Mouse (Mus musculus): ENCODE measurements around the gene Thrsp. TPM values are rescaled to one million over a fixed set of nuclear protein-coding genes. Genes with fewer than 3 reads are reported as not detected.
A peak's percentile ranks its signal among the peaks of the same experiment; 100 is the strongest.
"Not testable (repeated sequence)": the region's sequence is repeated elsewhere in the genome, so short reads cannot be mapped to it uniquely, and the experiment has no call there.

Gene Thrsp
- total RNA-seq, 1 experiment = 0.89 TPM

- TF ChIP-seq CHD2 (IDR thresholded peaks at IDR 0.05; ENCODE audit: low read depth, low read length) (no peak), ZC3H11A (IDR thresholded peaks at IDR 0.05; ENCODE audit: borderline replicate concordance, low read depth, low read length) (no peak), HCFC1 (IDR thresholded peaks at IDR 0.05; ENCODE audit: borderline replicate concordance, insufficient read depth, low read length) (no peak), MAFK (IDR thresholded peaks at IDR 0.05; ENCODE audit: insufficient read depth, low read depth, low read length) (no peak), ZNF384 (IDR thresholded peaks at IDR 0.05; ENCODE audit: low read depth, low read length) (no peak)
- Histone ChIP-seq H3K27ac (ENCODE audit: insufficient read depth, low read depth, low read length, poor library complexity, severe bottlenecking) (no peak overlapping the region), H3K36me3 (ENCODE audit: control insufficient read depth, insufficient read depth, low read length, poor library complexity, severe bottlenecking) (no peaks in the 10 kb centered on the region), H3K4me1 (ENCODE audit: control insufficient read depth in 2 of 2, insufficient read depth in 2 of 2, low read length in 2 of 2, poor library complexity in 1 of 2) (no peaks in the 10 kb centered on the region), H3K4me3 (ENCODE audit: insufficient read depth in 1 of 2, low read depth in 1 of 2, low read length in 2 of 2, poor library complexity in 1 of 2, severe bottlenecking in 1 of 2) (no peak overlapping the region), H3K9ac (ENCODE audit: insufficient read depth, low read depth, low read length, poor library complexity, severe bottlenecking) (no peak overlapping the region), H3K9me3 (ENCODE audit: control insufficient read depth, insufficient read depth, low read depth, low read length) (no peaks in the 10 kb centered on the region)
- DNase-seq (ENCODE audit: low read depth, low spot score) = no peak
- in situ Hi-C loops (cut with MboI; ENCODE audit: low sequenced_read_pairs in 2 of 2, unreplicated experiment in 2 of 2) = no loop called here
Observed at GRCm38 (mm10) chr7:97434517-97434916, 17.0 kb upstream of the Thrsp start.

- in situ Hi-C loops (cut with MboI; ENCODE audit: low sequenced_read_pairs in 2 of 2, unreplicated experiment in 2 of 2); DNase-seq (ENCODE audit: low read depth, low spot score); H3K4me1 ChIP-seq (ENCODE audit: control insufficient read depth in 2 of 2, insufficient read depth in 2 of 2, low read length in 2 of 2, poor library complexity in 1 of 2); H3K27ac ChIP-seq (ENCODE audit: insufficient read depth, low read depth, low read length, poor library complexity, severe bottlenecking); H3K9ac ChIP-seq (ENCODE audit: insufficient read depth, low read depth, low read length, poor library complexity, severe bottlenecking); H3K9me3 ChIP-seq (ENCODE audit: control insufficient read depth, insufficient read depth, low read depth, low read length); H3K36me3 ChIP-seq (ENCODE audit: control insufficient read depth, insufficient read depth, low read length, poor library complexity, severe bottlenecking); H3K4me3 ChIP-seq (ENCODE audit: insufficient read depth in 1 of 2, low read depth in 1 of 2, low read length in 2 of 2, poor library complexity in 1 of 2, severe bottlenecking in 1 of 2): not testable (repeated sequence)
Observed at GRCm38 (mm10) chr7:97433517-97433916, 16.0 kb upstream of the Thrsp start.

GRCm38 (mm10) chr7:97429705-97430104, 12.2 kb upstream of the Thrsp start:
- in situ Hi-C loops (cut with MboI; ENCODE audit: low sequenced_read_pairs in 2 of 2, unreplicated experiment in 2 of 2) = no loop called here
- no peaks in the 10 kb centered on the region for H3K36me3 ChIP-seq (ENCODE audit: control insufficient read depth, insufficient read depth, low read length, poor library complexity, severe bottlenecking)
- peaks cover 0 to 9% of the 10 kb centered on the region in 2 experiments; a peak in 2 of 4 replicates for H3K4me1 ChIP-seq (ENCODE audit: control insufficient read depth in 2 of 2, insufficient read depth in 2 of 2, low read length in 2 of 2, poor library complexity in 1 of 2)
- TF ChIP-seq MAFK (IDR thresholded peaks at IDR 0.05; ENCODE audit: insufficient read depth, low read depth, low read length) (no peak), HCFC1 (IDR thresholded peaks at IDR 0.05; ENCODE audit: borderline replicate concordance, insufficient read depth, low read length) (no peak), ZC3H11A (IDR thresholded peaks at IDR 0.05; ENCODE audit: borderline replicate concordance, low read depth, low read length) (no peak), CHD2 (IDR thresholded peaks at IDR 0.05; ENCODE audit: low read depth, low read length) (no peak)
- peak; percentile 95 for DNase-seq (ENCODE audit: low read depth, low spot score)
- 0 out of 4 replicates have a peak overlapping the region, but pooled peaks of 1 of the 2 experiments have one; percentile 9 for H3K4me3 ChIP-seq (ENCODE audit: insufficient read depth in 1 of 2, low read depth in 1 of 2, low read length in 2 of 2, poor library complexity in 1 of 2, severe bottlenecking in 1 of 2)
- no peak overlapping the region for H3K9ac ChIP-seq (ENCODE audit: insufficient read depth, low read depth, low read length, poor library complexity, severe bottlenecking)
- peak overlapping the region; percentile 82; the same call in 1 of the 2 replicates for H3K27ac ChIP-seq (ENCODE audit: insufficient read depth, low read depth, low read length, poor library complexity, severe bottlenecking)
- no peaks in the 10 kb centered on the region for H3K9me3 ChIP-seq (ENCODE audit: control insufficient read depth, insufficient read depth, low read depth, low read length)

GRCm38 (mm10) chr7:97427778-97428420, 10.4 kb upstream of the Thrsp start:
- in situ Hi-C loops (cut with MboI; ENCODE audit: low sequenced_read_pairs in 2 of 2, unreplicated experiment in 2 of 2) = no loop called here
- no peak for TF ChIP-seq MAFK (IDR thresholded peaks at IDR 0.05; ENCODE audit: insufficient read depth, low read depth, low read length)
- no peak for TF ChIP-seq ZC3H11A (IDR thresholded peaks at IDR 0.05; ENCODE audit: borderline replicate concordance, low read depth, low read length)
- no peak for TF ChIP-seq ZNF384 (IDR thresholded peaks at IDR 0.05; ENCODE audit: low read depth, low read length)
- Histone ChIP-seq H3K4me3 (ENCODE audit: insufficient read depth in 1 of 2, low read depth in 1 of 2, low read length in 2 of 2, poor library complexity in 1 of 2, severe bottlenecking in 1 of 2) (no peak overlapping the region), H3K27ac (ENCODE audit: insufficient read depth, low read depth, low read length, poor library complexity, severe bottlenecking) (no peak overlapping the region), H3K4me1 (ENCODE audit: control insufficient read depth in 2 of 2, insufficient read depth in 2 of 2, low read length in 2 of 2, poor library complexity in 1 of 2) (peaks cover 0 to 9% of the 10 kb centered on the region in 2 experiments; a peak in 2 of 4 replicates), H3K9ac (ENCODE audit: insufficient read depth, low read depth, low read length, poor library complexity, severe bottlenecking) (no peak overlapping the region), H3K9me3 (ENCODE audit: control insufficient read depth, insufficient read depth, low read depth, low read length) (no peaks in the 10 kb centered on the region), H3K36me3 (ENCODE audit: control insufficient read depth, insufficient read depth, low read length, poor library complexity, severe bottlenecking) (no peaks in the 10 kb centered on the region)
- no peak for DNase-seq (ENCODE audit: low read depth, low spot score)

- TF ChIP-seq MAFK (IDR thresholded peaks at IDR 0.05; ENCODE audit: insufficient read depth, low read depth, low read length) = no peak
- TF ChIP-seq CHD2 (IDR thresholded peaks at IDR 0.05; ENCODE audit: low read depth, low read length) = no peak
- TF ChIP-seq HCFC1 (IDR thresholded peaks at IDR 0.05; ENCODE audit: borderline replicate concordance, insufficient read depth, low read length) = no peak
- no peak for TF ChIP-seq ZNF384 (IDR thresholded peaks at IDR 0.05; ENCODE audit: low read depth, low read length)
- no peak for TF ChIP-seq ZC3H11A (IDR thresholded peaks at IDR 0.05; ENCODE audit: borderline replicate concordance, low read depth, low read length)
- Histone ChIP-seq H3K4me1 (ENCODE audit: control insufficient read depth in 2 of 2, insufficient read depth in 2 of 2, low read length in 2 of 2, poor library complexity in 1 of 2) (peaks cover 0 to 9% of the 10 kb centered on the region in 2 experiments; a peak in 2 of 4 replicates), H3K4me3 (ENCODE audit: insufficient read depth in 1 of 2, low read depth in 1 of 2, low read length in 2 of 2, poor library complexity in 1 of 2, severe bottlenecking in 1 of 2) (no peak overlapping the region), H3K9me3 (ENCODE audit: control insufficient read depth, insufficient read depth, low read depth, low read length) (no peaks in the 10 kb centered on the region), H3K36me3 (ENCODE audit: control insufficient read depth, insufficient read depth, low read length, poor library complexity, severe bottlenecking) (no peaks in the 10 kb centered on the region), H3K27ac (ENCODE audit: insufficient read depth, low read depth, low read length, poor library complexity, severe bottlenecking) (no peak overlapping the region), H3K9ac (ENCODE audit: insufficient read depth, low read depth, low read length, poor library complexity, severe bottlenecking) (no peak overlapping the region)
- DNase-seq (ENCODE audit: low read depth, low spot score) = no peak
- in situ Hi-C loops (cut with MboI; ENCODE audit: low sequenced_read_pairs in 2 of 2, unreplicated experiment in 2 of 2) = no loop called here
Observed at GRCm38 (mm10) chr7:97427296-97427695, 9.8 kb upstream of the Thrsp start.
